Mouse (Mus musculus): Measurements from ENCODE around the gene Nol4l.
"Not testable (repeated sequence)": the region's sequence is repeated elsewhere in the genome, so short reads cannot be mapped to it uniquely, and the experiment has no call there.

Gene Nol4l

GRCm38 (mm10) chr2:153411557-153411956 is 118.2 kb downstream of the Nol4l start:
- DNase-seq: no peak

- DNase-seq: no peak
Measured at GRCm38 (mm10) chr2:153408971-153409370, 120.8 kb downstream of the Nol4l start.

GRCm38 (mm10) chr2:153406882-153407281 is 122.9 kb downstream of the Nol4l start:
- no peak for DNase-seq

GRCm38 (mm10) chr2:153404882-153405281 is 124.9 kb downstream of the Nol4l start:
- DNase-seq: no peak

- no peak for DNase-seq
Measured at GRCm38 (mm10) chr2:153404062-153404461, 125.7 kb downstream of the Nol4l start.

GRCm38 (mm10) chr2:153399166-153399565 is 130.6 kb downstream of the Nol4l start:
- no peak for DNase-seq

- no peak for DNase-seq
Measured at GRCm38 (mm10) chr2:153397790-153398515, 131.8 kb downstream of the Nol4l start.

- peak; percentile 67 to 74 for DNase-seq
Measured at GRCm38 (mm10) chr2:153393045-153393444, 136.7 kb downstream of the Nol4l start.

GRCm38 (mm10) chr2:153389831-153390230 is 139.9 kb downstream of the Nol4l start:
- no peak for DNase-seq

GRCm38 (mm10) chr2:153380479-153380878 is 149.3 kb downstream of the Nol4l start:
- no peak for DNase-seq

- no peak for DNase-seq
Measured at GRCm38 (mm10) chr2:153375380-153375779, 154.4 kb downstream of the Nol4l start.

GRCm38 (mm10) chr2:153370871-153371270 is 158.9 kb downstream of the Nol4l start:
- DNase-seq: no peak

GRCm38 (mm10) chr2:153364531-153364930 is 165.2 kb downstream of the Nol4l start:
- not testable (repeated sequence) for DNase-seq

GRCm38 (mm10) chr2:153361101-153361710 is 168.6 kb downstream of the Nol4l start:
- no peak for DNase-seq

Measured in cerebellum, adult 18-20 months (tissue).